Mouse (Mus musculus) G1E-ER4 (cell line): ENCODE measurements around the gene Plbd2. TPM values are rescaled to one million over a fixed set of nuclear protein-coding genes. Genes with fewer than 3 reads are reported as not detected.

ENCODE experiments used
- GATA1 ChIP-seq: IDR thresholded peaks from one replicate; pipeline ENCODE4 v1.8.0; 2012; ENCODE audit warnings: low read length, inconsistent platforms
- polyA plus RNA-seq: library from polyadenylated mRNA; stranded (reverse); fragments of >175 nt; gene quantifications from 2 replicates; pipeline ENCODE4 v1.2.3, GENCODE M21; 2012

Gene Plbd2
- polyA plus RNA-seq, 1 experiment, result 23.7 TPM

DNA sequence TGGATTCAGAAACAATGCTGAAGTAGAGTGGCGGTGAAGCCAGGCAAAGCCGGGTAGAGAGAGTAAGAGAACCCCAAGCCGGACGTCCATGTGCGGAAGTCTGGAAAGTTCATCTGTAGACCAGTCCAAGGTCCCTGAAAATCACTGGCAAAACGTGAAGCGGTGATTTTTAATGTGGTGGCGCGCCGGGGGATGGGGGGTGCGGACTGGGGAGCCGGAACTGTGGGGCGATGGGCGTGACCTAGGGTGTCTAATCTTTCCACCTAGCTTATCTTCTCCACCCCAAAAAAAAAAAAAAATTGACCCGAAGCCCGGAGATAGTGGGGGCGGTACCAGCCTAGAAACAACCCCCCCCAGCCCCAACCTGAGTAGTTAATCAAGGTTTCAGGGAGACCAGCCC lies 65.9 kb downstream of the Plbd2 start:
- TF ChIP-seq GATA1, result no peak

DNA sequence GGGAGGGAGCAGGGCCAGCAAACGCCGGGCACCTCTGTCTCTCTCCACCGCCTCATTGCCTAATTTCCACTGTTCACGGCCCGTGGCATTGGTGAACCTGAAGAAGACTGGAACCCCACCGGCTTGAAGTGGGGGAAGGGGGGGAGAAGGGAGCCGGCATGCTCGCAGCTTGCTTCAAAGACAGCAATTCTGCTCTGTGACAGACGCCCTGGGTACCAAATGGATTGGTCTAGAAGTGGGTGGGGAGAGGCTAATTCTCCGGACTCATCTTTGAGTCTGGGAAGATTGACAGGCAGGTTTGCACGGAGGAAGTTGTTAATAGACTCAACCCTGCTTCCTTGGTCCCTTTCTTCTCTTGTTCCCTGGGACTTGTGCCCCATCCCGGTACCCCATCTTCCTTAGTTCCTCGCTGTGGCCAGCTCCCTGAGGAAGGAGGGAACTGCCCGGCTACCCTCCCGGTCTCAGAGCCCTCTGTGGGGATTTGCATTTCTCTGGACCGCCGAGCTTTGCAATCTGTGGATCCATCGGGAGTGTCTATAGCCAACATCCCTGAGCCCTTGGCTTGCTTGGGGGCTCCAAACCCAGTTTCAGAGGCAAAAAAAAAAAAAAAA lies 66.4 kb downstream of the Plbd2 start:
- no peak for TF ChIP-seq GATA1

- TF ChIP-seq GATA1, result no peak
Observed at GRCm38 (mm10) chr5:120435731-120436501, 67.5 kb downstream of the Plbd2 start.

GRCm38 (mm10) chr5:120435006-120435681 lies 68.3 kb downstream of the Plbd2 start:
- no peak for TF ChIP-seq GATA1

DNA sequence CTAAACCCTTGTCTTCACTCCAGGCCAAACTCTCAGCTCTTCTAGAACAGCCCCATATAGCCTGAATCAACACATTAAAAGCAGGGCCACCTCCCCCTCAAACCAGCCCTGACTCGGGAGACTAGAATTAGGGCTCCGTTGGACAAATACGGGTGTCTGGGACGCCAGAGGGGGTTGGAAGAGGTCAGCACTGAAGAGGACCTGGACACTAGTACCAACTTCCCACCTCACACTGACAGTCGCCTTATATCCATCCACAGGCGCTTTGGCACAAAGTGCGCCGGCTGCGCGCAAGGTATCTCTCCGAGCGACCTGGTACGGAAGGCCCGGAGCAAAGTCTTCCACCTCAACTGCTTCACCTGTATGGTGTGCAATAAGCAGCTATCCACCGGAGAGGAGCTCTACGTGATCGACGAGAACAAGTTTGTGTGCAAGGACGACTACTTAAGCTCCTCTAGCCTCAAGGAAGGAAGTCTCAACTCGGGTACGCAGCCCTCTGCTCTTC lies 69.1 kb downstream of the Plbd2 start:
- no peak for TF ChIP-seq GATA1

Other genes with a start within 250 kb of the Plbd2 start
- gene Lhx5, start 71.9 kb downstream of the Plbd2 start, polyA plus RNA-seq, result not detected in 2 replicates
- gene Sdsl, start 30.8 kb downstream of the Plbd2 start, polyA plus RNA-seq, result 0.06 and 0.29 TPM in 2 replicates
- not detected in 2 replicates for gene Sds, start 27.1 kb downstream of the Plbd2 start, polyA plus RNA-seq
- 1.3 and 1.6 TPM in 2 replicates for gene Slc8b1, start 7.5 kb upstream of the Plbd2 start, polyA plus RNA-seq
- gene Tpcn1, start 85.0 kb upstream of the Plbd2 start, polyA plus RNA-seq, result 52.9 and 59.4 TPM in 2 replicates
- 0.76 and 1.2 TPM in 2 replicates for gene Iqcd, start 85.4 kb upstream of the Plbd2 start, polyA plus RNA-seq
- gene Rita1, start 109.0 kb upstream of the Plbd2 start, polyA plus RNA-seq, result 49.2 and 58.5 TPM in 2 replicates
- 108 and 126 TPM in 2 replicates for gene Ddx54, start 109.1 kb upstream of the Plbd2 start, polyA plus RNA-seq
- not detected in 2 replicates for gene Cfap73, start 130.6 kb upstream of the Plbd2 start, polyA plus RNA-seq
- 6.4 and 8.1 TPM in 2 replicates for gene Rasal1, start 145.2 kb upstream of the Plbd2 start, polyA plus RNA-seq
- gene Dtx1, start 208.3 kb upstream of the Plbd2 start, polyA plus RNA-seq, result 0.10 and 0.19 TPM in 2 replicates
- 0.03 TPM in 1 of 2 replicates, not detected in the other for gene Oas2, start 246.2 kb upstream of the Plbd2 start, polyA plus RNA-seq